Mouse (Mus musculus) adrenal gland, postnatal 25 days (tissue): ENCODE data around the gene Slc44a5. TPM values are rescaled to one million over a fixed set of nuclear protein-coding genes. Genes with fewer than 3 reads are reported as not detected.
"Not testable (repeated sequence)": the region's sequence is repeated elsewhere in the genome, so short reads cannot be mapped to it uniquely, and the experiment has no call there.

Source experiments
- DNase-seq: peaks from one replicate; pipeline ENCODE4 v3.0.0; 2021; ENCODE audit warnings: mixed read lengths
- total RNA-seq: library from RNA; stranded (reverse); gene quantifications from 2 replicates; pipeline ENCODE4 v1.2.3, GENCODE M21; 2021

The Slc44a5 gene
- total RNA-seq, 1 experiment from 2014 or later, result not detected

DNA sequence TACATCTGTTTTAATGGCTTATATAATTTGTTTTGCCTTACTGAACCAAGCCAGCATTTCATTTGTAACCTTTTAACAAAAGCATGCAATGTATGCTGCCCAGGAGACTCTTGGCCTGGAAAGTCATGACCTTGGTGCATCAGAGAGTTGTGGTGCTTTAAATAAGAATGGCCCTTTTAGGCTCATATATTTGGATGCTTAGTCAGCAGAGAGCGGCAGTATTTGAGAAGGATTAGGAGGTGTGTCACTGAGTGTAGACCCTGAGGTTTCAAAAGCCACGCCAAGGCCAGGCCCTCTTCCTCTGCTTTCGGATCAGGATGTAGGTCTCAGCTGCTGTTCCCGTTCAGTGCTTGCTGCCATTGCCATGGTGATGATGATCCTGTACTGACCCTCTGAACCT is 3.8 kb upstream of the Slc44a5 start:
- DNase-seq, result no peak

DNA sequence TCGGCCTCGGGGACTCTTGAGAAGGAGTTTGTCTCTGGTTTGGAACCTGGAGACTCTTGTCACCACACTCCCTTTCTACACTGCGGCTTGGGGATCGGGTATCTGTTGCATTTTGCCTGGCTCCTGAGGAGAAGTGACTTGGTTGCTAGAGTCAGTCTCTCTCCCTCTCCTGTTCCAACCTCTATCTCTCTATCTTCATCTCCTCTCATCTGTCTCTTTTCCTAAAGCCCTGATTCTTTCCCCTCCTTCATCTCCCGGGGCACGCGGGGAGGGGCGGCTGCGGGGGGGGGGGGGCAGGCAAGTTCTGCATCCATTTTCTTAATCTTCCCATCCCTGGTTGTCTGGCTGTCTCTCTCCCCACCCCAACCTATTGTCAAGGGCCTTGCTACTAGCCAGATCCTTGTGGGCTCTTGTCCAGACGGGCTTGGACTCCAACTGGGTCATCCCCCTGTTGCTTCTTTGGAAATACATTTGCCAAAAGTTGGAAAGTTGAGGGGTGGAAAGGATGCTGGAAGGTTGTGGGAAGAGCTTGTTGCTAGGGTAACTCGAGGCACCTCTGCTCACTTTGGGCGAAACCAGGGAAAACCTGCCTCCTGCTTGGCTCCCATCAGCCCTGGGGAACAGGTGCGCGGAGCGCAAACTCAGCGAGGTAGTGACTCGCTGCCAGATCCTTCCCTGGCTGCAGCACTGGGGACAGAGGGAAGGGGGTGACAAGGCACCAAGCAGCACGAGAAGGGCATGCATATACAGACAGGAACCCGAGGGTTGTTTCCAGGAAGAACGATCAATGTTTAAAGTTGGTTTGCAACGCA is 919 bp downstream of the Slc44a5 start:
- DNase-seq, result no peak

DNA sequence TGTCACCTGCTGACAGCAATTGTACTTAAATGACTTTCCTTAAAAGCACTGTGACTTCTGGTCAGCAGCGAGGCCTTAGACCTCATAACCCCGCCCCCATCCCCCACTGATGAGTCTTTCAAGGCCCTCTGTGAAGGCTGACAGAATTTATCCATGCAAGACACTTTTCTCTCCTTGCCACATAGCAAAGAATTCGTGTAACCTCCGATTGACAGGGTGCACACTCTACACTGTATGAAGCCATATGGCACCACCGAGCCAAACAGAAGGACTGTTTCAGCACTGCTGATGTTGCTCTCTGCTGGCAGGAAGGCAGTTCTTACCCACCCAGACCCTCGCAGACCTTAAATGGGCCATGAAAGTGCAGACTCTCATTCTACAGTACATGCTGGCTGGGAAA is 1.8 kb downstream of the Slc44a5 start:
- DNase-seq, result peak; percentile 15

DNA sequence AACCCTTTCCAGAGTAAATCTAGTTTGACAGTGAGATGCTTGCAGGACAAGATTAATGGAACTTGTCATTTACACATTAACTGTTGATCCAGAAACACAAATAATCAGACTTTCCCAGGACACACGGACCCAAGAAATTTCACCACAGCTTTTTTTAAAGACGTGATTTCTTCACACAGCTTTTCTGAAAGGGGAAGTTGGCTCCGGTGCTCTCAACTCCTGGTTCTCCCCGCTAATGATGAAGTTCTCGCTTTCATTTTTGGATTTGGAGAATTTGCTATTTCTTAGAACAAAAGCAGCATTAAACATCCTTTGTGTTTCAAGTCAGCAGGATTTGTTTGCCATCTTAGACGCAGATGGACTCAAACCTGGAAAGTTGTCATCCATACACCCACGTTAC is 2.6 kb downstream of the Slc44a5 start:
- DNase-seq, result no peak

DNA sequence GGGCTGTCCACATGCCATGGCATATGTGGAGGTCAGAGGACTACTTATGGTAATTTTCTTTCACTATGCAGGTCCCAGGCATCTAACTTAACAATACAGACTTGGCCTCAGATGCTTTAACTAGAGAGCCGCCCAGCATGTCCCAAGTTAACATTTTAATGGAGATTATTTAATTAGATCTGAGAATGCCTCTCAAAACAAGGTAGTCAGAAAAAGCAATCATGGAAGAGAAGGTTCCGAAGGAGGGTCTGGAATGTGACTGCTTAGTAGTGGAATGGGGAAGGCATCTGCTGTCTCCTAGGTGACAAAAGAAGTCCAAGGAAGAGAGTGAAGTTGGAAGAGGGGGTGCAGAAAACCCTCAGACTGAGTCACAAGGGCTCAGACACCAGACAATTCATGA is 7.4 kb downstream of the Slc44a5 start:
- DNase-seq, result no peak

DNA sequence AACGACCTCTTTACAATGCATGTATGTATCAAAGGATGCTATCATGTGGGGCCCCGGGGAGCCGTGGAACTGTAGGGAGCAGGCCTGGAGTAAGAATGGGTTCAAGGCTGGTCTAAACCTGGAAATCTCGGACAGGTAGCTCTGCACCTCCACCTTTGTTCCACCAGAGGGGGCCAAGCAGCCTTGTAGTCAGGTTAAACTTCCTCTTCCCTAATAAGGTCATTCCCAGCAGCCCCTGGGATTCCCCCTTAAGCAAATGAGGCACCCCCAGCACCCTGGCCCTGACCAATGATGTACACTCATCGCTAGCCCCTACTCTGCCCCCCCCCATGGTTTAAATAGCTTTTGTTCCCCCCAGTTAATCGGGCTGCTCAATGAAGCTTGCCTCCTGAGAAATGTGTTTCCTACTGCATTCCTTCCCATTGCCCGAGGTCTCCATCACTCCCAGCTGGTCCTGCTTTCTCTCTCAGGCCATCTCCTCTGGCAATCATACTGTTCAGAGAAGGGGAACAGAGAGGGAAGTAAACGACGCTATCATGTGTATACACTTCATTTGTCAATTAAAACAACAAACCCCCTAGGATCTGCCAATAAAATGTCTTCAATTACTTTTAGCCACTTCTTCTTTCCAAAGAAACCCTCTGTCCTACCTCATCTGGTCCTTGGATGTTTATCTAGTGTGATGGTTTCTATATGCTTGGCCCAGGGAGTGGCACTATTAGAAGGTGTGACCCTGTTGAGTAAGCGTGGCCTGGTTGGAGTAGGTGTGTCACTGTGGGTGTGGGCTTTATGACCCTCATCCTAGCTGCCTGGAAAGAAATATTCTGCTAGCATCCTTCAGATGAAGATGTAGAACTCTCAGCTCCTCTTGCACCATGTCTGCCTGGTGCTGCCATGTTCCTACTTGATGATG is 11.4 kb downstream of the Slc44a5 start:
- no peak for DNase-seq

DNA sequence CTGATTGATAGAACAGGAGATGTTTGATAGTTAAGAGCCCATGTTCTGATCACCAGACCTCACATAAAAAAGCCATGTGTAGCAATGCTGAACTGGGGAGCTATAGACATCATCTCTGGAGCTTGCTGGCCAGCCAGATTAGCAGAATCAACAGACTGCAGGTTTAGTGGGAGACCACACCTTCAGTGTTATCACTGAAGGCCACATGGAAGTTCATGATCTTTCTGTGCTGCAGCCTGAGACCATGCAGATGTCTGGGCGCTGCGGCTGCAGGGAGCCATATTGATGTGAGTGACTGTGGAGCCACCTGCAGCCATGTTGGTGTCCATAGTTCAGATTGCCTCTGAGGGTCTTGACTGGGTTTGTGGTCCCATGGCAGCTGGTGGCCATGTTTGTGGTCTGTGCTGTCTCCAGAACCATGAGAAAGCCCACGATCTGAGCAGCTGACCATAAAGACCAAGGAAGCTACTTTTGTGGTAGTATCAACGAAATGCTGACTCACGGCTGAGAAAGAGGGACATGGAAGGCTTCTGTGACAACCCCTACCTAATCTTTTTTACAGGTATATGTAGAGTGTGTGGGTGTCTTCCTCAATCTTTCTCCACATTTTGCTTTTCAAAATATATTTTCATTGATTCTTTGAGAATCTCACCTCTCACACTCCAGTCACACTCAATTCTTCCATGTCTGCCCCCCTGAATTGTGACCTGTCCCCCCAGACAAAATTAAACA is 26.7 kb downstream of the Slc44a5 start:
- DNase-seq, result no peak

DNA sequence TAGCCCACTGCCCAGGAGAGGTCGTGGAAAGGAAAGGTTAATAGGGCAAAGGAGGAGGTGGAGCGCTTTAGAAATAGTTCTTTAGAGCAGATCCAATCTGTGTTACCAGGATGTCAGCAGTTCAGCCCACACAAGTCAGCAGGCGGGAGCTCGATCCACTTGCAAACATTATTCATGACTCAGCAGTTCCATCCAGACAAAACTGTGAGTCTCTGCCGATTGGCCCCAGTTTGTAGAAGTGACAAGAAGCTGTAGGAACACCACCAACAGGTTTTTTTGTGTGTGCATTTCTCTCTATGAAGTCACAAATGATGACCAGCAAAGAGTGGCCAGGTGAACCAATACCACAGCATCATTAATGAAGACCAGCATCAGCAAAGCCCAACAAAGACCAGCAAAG is 28.1 kb downstream of the Slc44a5 start:
- DNase-seq, result no peak

DNA sequence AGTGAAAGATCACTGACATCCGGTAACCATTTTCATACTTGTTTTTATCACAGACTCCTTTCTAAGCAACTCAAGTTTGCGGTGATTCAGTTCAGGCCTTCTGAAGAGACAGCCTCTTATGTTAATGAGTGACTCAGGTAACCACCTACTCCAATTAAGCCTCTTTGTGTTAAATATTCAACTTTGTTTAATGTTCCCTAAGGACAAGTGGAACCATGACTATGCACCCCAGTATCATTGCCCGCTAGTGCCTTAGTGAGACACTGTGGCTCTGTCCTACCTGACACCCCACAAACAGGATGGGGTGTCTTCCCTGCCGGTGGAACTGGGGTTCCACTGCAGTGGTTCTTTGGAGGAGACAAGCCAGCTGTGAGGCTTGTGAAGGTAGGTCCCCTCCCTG is 73.6 kb downstream of the Slc44a5 start:
- DNase-seq, result no peak

DNA sequence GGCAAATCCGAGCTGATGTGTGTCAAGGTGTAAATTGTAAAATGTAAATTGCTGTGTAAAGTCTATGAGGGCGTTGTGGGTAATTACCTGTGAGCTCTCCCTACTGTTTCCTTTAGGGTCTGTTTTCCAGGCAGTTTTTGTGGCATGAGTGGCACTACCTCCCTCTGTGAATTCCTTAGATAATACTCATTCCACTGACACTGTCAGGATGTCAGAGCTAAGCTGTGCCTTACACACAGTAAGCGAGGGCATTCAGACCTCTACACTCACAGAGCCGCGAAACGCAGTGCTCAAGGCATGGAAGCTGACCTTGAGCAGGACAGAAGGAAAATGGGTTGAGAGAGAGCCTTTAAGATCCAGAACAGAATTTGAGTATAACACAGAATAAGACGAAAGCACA is 80.1 kb downstream of the Slc44a5 start:
- no peak for DNase-seq

DNA sequence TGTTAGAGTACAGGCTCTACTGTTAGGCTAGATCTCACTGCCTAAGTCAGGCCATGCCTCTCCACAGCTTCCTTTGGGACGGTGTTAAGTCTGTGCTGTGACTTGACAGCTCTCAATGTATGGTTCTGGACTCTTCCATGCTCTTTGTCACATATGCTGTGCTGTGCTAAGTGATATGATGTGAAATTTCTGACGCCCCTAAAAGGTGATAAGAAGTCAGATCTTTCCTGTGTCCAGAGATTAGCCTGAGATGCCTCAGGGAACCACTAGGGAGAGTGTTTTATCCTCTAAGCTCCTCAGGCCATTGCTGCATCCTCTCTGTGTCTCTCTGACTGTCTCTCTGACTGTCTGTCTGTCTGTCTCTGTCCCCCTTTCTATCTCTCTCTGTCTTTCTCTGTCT is 84.2 kb downstream of the Slc44a5 start:
- no peak for DNase-seq

DNA sequence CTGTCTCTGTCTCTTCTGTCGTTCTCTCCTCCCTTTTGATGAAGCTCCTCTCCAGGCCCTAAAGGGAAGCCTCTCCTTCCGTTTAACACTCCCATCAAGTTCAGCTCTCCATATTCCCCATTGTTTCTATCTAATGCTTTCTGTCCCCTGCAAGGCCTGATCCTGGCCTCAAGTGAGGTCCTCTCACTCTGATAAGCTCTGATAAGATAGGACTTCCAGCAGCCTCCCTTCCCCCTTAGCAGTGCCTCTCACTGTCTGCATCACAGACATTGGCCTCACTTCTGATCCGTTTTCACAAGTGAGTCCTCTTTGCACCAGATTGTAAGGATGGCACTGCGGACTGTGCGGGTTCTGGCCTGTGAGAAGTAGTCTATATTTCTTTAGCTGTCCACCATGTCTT is 85.0 kb downstream of the Slc44a5 start:
- DNase-seq, result no peak

DNA sequence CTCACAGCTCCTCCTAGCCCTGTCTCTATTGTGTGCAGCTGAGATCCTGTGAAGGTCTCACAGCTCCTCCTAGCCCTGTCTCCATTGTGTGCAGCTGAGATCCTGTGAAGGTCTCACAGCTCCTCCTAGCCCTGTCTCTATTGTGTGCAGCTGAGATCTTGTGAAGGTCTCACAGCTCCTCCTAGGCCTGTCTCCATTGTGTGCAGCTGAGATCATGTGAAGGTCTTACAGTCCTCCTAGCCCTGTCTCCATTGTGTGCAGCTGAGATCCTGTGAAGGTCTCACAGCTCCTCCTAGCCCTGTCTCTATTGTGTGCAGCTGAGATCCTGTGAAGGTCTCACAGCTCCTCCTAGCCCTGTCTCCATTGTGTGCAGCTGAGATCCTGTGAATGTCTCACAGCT is 98.8 kb downstream of the Slc44a5 start:
- DNase-seq, result not testable (repeated sequence)

DNA sequence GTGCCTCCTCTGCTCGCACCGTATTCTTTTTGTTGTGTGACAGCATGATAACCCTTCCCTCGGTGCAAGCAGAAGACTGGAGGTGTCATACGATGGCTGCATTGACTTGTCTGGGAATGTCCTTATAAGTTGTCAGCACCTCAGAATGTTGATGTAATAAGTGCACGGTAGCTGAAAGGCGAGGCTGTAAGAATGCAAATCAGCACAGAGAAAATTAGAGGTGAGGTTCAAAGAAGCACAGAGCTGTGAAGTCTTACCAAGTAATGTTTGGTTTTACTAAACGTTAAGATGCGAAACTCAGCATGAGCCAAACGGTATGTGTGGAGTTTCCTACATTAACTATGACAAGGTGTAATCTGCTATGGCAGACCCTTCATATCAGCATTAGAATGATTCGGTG is 102.5 kb downstream of the Slc44a5 start:
- DNase-seq, result no peak

DNA sequence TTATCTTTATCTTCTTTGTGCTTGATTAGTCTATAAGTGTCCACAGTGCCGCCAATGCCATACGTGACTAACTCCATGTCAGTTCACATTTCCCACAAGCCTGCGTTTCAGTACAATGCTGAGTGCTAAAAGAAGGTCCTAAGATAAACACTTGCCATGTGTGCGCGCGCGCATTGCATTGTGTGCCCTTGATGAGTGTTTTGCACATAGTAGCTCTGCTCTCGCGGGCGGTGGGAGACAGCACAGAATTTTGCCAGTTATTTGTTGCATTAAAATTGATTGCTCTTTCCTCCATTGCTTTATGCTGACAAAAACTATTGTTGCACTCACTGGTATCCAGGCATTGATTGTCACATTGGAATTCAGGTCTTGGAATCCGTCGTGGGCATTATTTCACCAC is 108.5 kb downstream of the Slc44a5 start:
- DNase-seq, result no peak

DNA sequence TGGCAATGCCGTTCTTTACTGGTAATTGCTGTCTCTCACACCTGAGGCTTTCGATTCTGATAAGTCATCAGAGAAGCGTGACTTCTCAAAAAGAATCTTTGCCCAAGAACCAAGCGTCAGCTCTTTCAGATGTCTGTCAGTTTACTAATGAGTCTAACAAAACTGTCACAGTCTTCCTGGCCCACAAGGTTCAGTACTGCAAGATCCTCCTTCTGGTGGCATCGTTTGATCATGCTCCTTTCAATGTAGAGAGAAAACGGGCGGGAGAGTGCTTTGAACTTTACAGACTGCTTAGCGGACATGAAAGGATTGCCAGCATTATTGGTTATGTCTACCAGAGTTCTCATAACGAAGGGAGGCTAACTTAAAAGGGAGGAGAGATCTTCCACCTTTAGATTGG is 109.0 kb downstream of the Slc44a5 start:
- DNase-seq, result no peak

DNA sequence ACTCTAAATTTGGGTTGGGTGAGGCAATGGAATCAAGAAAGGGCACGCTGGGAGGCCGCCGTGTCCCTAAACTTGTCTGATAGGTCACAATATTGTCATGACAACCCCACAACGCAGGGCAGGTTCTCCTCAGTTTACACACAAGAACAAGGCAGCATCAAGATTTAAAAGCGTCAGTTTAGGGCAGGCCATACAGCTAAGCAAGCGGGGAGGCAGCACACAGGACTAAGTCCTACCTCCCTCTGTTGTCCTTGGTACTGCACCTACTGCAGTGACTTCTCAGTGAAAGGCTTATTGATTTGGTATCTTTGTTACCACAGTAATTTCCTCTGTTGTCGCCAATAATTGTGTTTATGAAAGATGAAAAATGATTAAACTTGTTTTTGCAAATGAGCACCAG is 109.7 kb downstream of the Slc44a5 start:
- no peak for DNase-seq

DNA sequence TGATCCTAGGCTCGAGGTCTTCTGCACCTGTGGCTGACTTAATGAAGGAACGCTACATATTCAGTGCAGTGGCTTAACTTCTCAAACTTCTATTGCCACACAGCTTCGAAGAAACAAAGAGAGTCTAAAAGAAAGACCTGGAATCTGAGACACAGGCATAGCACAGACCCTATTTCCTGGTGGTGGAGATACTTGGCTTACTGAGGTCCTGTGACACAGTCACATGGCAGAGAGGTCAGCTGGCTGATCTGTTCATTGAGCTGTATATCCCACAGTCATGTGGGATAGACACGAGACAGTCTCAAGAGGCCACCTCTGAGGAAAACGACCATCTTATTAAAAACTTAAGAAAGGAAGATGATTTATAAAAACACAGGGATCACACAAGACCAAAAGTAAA is 116.8 kb downstream of the Slc44a5 start:
- no peak for DNase-seq

DNA sequence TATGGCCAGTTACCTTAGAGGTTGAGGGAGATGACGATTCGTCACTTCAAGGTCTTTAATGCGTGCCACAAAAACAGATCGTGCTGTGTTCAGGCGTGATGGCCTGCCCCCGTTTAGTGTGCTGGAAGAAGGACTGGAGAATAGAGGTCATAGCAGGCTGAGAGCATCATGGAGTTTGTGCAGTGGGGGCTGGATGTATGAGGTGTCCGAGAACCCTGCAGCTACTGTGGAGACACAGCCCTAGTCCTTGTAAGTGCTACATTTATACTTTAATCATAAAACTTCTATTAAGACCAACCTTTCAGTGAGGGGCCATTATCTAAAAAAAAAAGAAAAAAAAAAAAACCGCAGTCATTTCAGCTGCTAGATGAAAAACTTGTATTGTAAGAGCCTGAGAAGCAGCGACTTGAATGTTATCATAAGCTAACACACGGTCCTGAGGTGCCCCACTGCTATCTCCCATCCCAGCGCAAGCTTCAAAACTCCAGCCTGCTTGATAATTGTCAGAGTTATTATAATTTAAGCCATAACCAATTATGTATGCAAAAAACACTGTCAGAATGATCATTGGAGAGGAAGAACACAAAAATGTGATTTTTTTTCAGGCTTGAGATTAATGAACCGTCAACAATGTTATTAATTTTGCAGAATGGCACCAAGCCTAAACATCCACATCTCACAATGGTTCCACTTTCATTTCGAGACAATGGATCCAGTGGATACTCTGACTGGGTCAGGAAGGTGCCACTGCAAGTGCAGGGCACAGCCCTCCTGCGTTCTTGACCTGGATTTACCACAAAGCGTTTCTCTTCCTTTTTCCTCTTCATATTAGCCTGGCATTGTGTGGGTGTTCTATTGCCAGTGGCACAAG is 118.5 kb downstream of the Slc44a5 start:
- DNase-seq, result no peak

DNA sequence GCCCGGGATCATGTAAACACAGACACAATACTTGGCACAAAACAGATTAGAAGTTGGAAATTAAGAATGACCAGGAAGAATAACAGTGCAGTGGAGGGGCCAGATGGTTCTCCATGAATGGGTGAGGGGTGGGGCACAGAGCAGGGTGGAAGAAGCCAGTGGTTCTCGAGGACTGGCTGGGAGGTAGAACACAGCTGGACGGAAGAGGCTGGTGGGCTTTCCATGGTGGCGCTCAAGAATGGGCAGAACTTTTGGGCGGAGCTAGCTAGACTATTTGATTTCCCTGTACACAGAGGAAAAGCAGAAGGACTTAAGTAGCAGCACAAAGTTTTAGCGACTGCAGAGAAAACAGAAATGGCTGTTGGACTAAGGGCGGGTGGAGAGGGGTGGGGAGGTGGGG is 119.2 kb downstream of the Slc44a5 start:
- no peak for DNase-seq

DNA sequence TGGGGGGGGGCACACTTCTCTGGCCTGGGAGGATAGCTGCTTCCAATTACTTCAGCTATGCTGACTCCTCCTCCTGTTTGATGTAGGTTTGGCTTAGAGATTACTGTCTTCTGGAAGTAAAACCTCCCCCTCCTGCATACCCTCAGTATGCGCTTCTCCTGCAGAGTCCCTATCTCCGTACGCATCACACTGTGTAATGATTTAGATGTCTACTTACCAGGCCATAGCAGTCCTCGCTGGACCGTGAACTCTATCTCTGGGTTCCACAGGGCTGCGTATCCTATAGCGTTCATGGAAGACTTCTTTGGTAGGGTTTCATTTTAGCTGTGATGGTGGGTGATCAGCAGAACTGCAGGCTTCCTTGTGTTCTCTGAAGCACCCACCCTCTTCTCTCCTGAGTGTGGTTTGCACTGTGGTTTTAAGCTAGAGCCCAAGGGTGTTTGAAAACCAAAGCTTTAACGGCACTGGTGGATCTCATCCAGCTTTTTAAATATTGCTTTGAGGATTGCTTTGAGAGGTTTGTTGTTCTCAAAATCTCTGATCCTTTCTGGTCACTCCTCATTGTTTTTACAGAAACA is 120.6 kb downstream of the Slc44a5 start:
- no peak for DNase-seq

DNA sequence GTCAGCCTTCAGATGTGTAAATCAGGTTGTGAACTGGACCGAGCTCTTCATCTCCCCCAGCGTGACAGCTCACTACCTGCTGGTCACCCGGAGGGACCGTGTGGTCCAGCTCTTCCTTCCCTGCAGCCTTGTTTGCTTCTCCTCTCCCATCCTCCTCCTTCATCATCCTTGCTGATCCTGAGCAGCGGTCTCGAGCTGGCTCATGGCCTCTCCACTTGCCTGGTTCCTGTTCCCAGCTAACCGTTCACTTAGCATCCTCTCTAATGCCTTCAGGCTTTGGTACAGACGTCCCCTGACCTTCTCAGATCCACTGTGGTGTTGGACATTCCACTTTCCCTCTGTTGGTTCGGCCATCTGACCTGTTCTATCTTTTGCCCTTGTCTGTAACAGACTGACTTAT is 128.4 kb downstream of the Slc44a5 start:
- no peak for DNase-seq
